Mouse (Mus musculus): Measurements from ENCODE around the gene Wrap53.
A peak's percentile ranks its signal among the peaks of the same experiment; 100 is the strongest.
"Not testable (repeated sequence)": the region's sequence is repeated elsewhere in the genome, so short reads cannot be mapped to it uniquely, and the experiment has no call there.

Wrap53 gene

DNA sequence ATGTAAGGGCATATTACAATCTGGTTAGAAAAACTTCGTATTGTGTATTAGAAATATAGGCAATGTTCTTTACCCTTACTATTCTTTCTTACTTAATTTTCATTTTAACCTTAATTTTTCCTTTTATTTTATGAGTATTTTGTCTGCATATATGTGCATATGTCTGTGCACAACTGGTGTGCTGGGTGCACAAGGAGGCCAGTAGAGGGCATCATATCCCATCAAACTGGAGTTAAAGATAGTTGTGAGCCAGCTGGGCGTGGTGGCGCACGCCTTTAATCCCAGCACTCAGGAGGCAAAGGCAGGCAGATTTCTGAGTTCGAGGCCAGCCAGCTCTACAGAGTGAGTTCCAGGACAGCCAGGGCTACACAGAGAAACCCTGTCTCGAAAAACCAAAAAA is 49.3 kb downstream of the Wrap53 start:
- DNase-seq (ENCODE audit: inconsistent ontology term): not testable (repeated sequence)

- DNase-seq (ENCODE audit: inconsistent ontology term): not testable (repeated sequence)
Observed at GRCm38 (mm10) chr11:69530281-69530680, 49.8 kb downstream of the Wrap53 start.

- no peak for DNase-seq (ENCODE audit: inconsistent ontology term)
Observed at GRCm38 (mm10) chr11:69528031-69528390, 52.0 kb downstream of the Wrap53 start.

- peak; percentile 58 for DNase-seq (ENCODE audit: inconsistent ontology term)
Observed at GRCm38 (mm10) chr11:69527098-69528030, 52.7 kb downstream of the Wrap53 start.

- no peak for DNase-seq (ENCODE audit: inconsistent ontology term)
Observed at GRCm38 (mm10) chr11:69526631-69527030, 53.4 kb downstream of the Wrap53 start.

DNA sequence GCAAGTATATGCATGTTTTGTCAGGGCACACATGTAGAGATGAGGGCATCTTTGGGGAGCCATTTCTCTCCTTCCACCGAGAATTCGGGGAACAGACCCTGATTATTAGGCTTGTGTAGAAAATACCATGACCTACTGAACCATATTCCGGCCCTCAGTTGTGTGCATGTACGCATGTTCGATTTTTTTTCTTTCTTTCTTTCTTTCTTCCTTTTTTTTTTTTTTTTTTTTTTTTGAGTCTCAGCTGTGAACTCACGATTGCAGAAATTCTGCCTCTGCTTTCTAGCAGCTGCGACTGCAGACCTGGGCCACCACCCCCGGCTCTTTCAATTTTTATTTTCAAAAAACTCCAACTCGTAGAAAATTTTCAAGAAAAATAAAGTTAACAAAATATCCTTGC is 54.4 kb downstream of the Wrap53 start:
- no peak for DNase-seq (ENCODE audit: inconsistent ontology term)

GRCm38 (mm10) chr11:69523651-69524050 is 56.4 kb downstream of the Wrap53 start:
- no peak for DNase-seq (ENCODE audit: inconsistent ontology term)

GRCm38 (mm10) chr11:69521526-69522149 is 58.4 kb downstream of the Wrap53 start:
- DNase-seq (ENCODE audit: inconsistent ontology term): no peak

GRCm38 (mm10) chr11:69519976-69520375 is 60.1 kb downstream of the Wrap53 start:
- peak; percentile 36 for DNase-seq (ENCODE audit: inconsistent ontology term)

DNA sequence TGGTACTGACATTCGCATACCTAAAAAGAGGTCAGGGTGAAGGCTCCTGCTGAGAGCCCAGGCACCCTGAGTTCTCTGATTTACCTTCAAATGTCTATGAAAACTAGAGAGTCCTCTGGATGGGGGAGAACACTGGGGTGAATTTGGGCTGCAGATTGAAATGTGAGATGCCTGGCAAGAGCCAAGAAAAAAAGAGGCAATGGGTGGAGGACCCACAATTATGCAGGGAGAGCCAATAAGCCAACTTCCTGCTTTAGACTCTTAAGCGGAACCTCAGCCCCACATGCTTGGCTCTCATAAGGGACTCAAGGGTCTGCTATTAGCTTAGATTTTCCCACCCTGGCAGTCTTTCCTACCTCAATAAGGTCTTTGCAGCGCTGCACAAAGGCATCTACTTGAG is 63.4 kb downstream of the Wrap53 start:
- DNase-seq (ENCODE audit: inconsistent ontology term): no peak

GRCm38 (mm10) chr11:69516151-69516640 is 63.9 kb downstream of the Wrap53 start:
- DNase-seq (ENCODE audit: inconsistent ontology term): no peak

GRCm38 (mm10) chr11:69513840-69514239 is 66.2 kb downstream of the Wrap53 start:
- peak; percentile 45 for DNase-seq (ENCODE audit: inconsistent ontology term)
